Mouse (Mus musculus): ENCODE measurements at regions not wholly inside any gene's neighbourhood (a gene's known extent, or its start where the extent isn't known, plus 50 kb on each side); places are given as distances from the start of the nearest gene placed in this dataset.
A peak's percentile ranks its signal among the peaks of the same experiment; 100 is the strongest.

GRCm38 (mm10) chr4:54611990-54612980 is 332.6 kb upstream of the Zfp462 start:
- DNase-seq, result no peak

- peak; percentile 24 for DNase-seq
These were observed 331.8 kb upstream of the Zfp462 start for GRCm38 (mm10) chr4:54613076-54613475.

DNA sequence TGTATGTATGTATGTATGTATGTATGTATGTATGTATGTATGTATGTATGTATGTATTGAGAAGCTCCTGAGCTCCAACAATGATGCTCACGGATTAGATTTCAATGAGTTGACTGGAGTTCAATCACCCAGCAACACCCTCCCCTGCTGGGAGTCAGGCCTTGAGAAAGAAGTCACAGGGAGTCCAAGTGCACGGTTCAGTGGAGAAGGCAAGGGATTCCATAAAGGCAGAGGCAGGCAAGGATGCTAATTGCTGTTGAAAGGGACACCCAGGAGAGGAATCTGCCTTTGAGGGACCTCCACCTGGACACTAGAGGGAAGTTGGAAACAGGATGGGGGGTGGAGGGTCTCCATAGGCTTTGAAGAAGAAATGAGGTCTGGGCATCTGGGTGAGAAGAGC is 331.2 kb upstream of the Zfp462 start:
- DNase-seq, result peak; percentile 29

- DNase-seq, result peak; percentile 66
These were observed 329.0 kb upstream of the Zfp462 start for GRCm38 (mm10) chr4:54615886-54616285.

DNA sequence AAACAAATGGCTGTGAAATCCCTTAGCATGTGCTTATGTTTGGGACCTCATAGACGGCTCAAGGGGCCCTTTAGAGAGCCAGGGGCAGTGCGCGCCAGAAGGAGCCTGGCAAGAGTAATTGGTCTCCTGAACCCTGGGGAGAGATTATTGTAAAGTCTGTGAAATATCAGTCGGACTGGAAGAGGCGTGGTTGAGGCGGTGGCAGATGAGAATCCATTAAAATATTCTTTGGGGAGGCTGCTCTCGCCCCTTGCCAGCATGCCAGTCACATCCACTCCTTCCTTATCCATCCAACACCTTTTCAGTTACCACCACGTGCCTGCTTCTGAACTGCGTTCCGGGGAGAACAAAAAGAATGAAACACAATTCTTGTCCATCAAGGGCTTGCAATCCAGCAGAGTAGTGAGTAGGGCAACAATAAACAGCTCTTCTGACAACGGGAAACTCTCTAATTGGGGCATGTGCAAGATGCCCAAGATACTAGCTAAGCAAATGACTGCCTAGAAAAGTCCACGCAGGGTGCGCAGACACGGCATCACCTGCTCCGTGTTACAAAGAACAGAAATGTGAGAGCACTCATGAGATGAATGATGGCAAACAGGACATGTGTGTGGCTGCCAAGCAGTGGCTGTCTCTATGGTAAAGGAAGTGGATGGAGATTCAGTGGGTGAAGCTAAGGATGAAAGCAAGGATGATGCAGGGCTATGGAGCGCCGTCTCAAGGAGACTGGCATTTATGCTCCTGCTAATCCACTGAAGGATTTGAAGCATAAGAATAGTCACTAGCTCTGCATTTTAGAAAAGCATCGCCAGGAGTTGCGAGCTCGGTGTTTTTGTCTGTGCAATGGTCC is 320.6 kb upstream of the Zfp462 start:
- DNase-seq, result no peak

- DNase-seq, result no peak
These were observed 307.7 kb upstream of the Zfp462 start for GRCm38 (mm10) chr4:54636986-54637641.

DNA sequence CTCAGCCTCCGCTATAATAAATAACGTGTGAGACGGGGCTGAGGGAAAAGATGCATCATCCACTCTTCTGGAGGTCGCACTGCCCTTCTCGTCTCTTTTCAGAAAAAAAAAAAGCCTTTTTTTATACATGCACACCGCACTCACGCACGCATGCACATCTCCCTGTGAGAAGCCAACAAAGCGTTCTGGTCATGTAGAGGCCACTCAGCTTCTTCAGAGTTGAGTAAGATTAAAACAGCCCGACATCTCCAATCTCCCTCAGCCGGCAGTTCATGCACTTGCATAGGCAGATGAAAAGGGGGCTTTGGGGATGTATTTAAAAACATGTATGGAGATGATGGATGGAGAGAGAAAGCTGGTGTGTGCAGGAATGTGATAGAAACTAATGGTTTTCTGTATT is 298.8 kb upstream of the Zfp462 start:
- no peak for DNase-seq

DNA sequence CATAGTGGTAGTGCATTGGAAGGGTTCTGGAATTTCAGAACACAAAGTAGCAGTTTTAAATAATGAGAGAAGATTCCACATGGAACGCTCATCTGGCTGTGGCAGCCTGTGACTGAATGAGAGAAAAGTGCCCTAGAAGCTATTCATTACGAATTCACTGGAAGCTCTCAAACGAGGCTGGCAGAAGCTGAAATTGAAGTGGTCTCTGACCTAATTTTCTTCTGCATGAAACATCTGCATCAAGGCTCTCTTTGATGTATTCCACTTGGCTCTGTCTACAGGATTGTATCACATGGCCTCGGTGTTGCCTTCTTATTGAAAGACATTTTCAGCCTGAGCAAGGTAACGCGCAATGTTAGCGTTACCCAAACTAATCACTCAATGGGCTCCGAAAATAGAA is 298.4 kb upstream of the Zfp462 start:
- no peak for DNase-seq

DNA sequence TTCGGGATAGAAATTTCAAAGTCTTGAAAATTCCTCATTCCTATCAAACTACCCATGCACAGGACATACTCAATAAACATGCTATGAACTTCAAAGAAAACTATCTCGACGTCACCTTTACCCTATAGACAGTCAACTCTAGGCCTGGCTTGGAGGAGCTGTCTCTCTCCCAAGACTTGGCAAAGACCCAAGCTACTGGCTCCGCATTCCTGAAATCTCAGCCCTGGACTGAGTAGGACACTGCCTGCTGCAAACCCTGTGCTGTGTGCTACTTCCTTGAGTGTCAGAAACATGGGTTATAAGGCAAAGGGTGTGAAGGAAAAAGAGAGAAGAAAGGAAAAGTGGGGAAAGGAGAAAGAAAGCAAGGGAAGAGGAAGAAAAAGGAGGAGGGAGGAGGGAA is 296.6 kb upstream of the Zfp462 start:
- peak; percentile 48 for DNase-seq

DNA sequence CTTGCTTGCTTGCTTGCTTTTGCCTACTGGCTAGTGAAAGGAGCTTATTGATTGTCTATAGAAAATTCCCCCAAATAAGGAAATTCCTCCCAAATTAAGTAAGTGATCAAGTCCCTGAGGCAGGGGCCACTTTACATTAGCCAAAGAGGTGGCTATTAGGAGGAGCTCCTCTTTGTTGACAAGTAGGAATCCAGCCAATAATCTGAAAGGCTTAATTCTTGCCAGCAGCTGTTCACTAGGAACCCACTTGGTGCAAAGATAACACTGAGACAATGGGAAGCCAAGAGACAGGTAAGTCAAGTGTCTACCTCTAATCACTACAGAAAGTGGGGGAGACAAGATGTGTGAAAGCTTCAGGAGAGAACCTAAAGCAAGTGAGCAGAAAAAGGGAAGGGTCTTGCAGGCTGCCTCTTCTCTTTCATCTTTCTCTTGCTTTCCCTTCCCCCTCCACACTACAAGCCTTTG is 293.2 kb upstream of the Zfp462 start:
- no peak for DNase-seq

DNA sequence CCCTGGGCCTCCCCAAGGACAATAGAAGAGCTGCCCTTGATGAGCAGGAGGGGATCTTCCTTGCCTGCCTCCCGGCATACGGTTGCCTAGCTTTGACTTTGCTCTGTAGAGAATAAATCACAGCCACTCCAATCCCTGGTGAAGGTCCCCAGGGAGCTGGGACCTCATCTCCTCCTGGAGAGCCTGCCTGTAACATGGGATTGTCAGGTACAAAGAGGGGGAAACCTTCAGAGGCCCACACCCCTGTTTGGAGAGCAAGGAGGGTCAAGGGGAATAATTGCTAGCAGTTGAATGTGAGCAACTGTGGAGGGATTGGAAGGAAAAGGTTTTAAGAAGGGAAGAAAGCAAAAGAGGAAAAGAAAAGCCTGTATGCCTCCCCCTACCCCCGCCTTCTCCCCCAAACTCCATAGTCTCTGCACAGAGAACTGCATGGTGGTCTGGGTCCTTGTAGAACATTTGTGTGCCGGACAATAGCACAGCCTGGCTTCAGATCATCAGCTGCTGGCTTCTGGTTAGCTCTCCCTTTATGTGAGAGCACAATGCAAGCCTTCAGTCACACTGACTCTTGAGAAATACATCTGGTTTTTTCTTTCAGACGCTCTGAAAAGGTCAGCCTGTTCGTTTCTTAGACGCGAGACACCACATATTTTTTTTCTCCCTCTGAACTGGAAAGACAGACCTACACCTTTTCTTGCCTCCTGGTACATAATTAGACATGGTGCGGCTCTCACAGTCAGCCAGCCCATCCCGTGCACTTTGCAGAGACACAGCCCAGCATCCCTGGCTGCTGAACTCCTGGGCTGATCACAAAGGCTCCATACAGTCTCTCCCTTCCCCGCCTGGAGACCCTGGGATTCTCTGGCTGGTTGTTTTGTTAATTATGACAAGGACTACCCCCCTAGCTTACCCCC is 292.5 kb upstream of the Zfp462 start:
- DNase-seq, result no peak

DNA sequence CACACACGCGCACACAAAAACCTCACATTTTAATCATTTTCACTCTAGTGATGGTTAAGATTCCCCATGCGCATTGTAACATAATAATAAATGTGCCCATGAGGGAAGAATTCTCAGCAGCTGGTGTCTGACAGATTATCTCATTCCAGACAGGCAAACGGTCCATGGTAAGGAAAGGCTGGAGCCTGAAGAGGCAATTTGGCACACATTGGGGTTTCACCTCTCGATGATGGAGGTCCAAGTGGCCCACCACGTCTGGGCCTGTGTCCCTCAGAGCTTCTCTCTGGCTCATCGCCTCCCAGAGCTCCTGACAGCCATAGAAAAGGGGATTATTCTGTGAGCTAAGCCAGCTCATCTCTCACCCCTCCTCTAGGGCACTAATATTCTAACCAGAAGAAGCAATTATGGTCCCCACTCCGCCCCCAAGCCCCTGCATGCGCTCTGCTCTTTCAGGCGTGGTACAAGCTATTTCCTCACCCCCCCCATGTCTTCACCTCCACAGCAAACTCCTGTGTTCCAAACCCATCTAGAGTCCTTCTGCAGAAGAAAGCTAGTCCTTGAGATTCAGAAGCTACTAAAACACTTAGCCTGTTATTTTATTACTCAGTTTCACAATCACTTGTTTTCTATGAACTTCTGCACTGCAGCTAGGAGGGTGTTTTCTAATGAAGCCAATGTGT is 291.6 kb upstream of the Zfp462 start:
- no peak for DNase-seq

Data from kidney, postnatal 10 days (tissue).